Mouse (Mus musculus): ENCODE measurements around the gene Rcan2.

DNA sequence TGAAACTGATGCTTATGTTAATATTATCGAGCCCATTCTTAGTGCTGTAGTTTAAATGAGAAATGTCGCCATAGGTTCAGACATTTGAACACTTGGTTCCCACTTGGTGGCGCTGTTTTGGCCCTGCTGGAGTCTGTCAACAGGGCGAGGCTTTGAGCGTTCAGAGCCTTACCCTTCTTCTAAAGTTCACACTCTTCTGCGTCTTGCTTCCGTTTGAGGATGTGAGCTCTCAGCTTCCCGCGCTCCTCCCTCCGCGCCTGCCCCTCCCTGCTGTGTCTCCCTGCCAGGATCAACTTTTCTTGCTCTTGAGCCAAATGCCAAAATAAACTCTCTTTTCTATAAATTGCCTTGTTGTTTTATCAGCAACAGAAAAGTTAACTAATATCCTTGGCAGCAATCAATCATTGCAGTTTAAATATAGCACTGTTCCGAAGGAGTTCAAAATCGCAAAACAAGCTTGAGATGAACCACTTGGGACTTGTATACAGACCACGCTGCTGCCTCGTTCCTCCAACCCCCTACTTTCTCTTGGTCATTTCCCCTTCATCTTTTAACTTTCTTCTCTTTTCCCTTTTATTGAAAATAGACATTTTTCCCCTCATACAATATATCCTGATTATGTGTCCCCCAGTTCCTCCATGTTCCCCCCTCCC is 42.4 kb upstream of the Rcan2 start:
- TF ChIP-seq CTCF (IDR thresholded peaks at IDR 0.05; ENCODE audit: low read depth, low read length) (peak; percentile 32), POLR2A (IDR thresholded peaks at IDR 0.05; ENCODE audit: insufficient read depth, low read length) (no peak)
